Mouse (Mus musculus) CH12.LX (cell line): Measurements from ENCODE around the gene Gm20708. TPM values are rescaled to one million over a fixed set of nuclear protein-coding genes. Genes with fewer than 3 reads are reported as not detected.

ENCODE experiments used
- DNase-seq: peaks from one replicate; pipeline ENCODE4 v3.0.0-alpha.2; 2013; ENCODE audit errors: extremely low read depth
- H3K27ac ChIP-seq: 2 replicates; pipeline ENCODE4 v1.5.1; 2012; ENCODE audit warnings: low read depth, mild to moderate bottlenecking, control low read depth, moderate library complexity; ENCODE audit not compliant: insufficient read depth
- H3K27me3 ChIP-seq: replicated peaks from 2 replicates; pipeline ENCODE3; 2012; ENCODE audit warnings: inconsistent platforms
- H3K36me3 ChIP-seq, 2 experiments: replicated peaks in 1 of 2; 2 replicates each; pipeline versions ENCODE3 to v1.6.1; 2012; ENCODE audit warnings: inconsistent platforms in 1 of 2, low read length in 1 of 2, mild to moderate bottlenecking in 1 of 2, mixed read lengths in 1 of 2, moderate library complexity in 1 of 2; ENCODE audit not compliant: control insufficient read depth in 1 of 2, insufficient read depth in 1 of 2
- H3K4me1 ChIP-seq, 2 experiments: 2 replicates each; pipeline ENCODE4 v1.6.1; 2012; ENCODE audit warnings: inconsistent platforms in 1 of 2, moderate library complexity in 1 of 2; ENCODE audit not compliant: insufficient read depth in 2 of 2, control insufficient read depth in 1 of 2
- H3K4me2 ChIP-seq: 2 replicates; pipeline ENCODE4 v1.6.1; 2012; ENCODE audit warnings: low read depth, mild to moderate bottlenecking, control low read depth; ENCODE audit not compliant: poor library complexity, insufficient read depth, severe bottlenecking
- H3K4me3 ChIP-seq, 3 experiments: fragments of 150-350 bp in 1 of 3; sonication (generic) in 1 of 3; replicated peaks in 1 of 3; 2 replicates each; pipeline versions ENCODE3 to v1.5.1; 2011 to 2012; ENCODE audit warnings: low read depth in 2 of 3, low read length in 2 of 3, mild to moderate bottlenecking in 2 of 3, moderate library complexity in 2 of 3, control low read depth in 1 of 3, improper control_type of control experiment in 1 of 3, inconsistent platforms in 1 of 3, mixed read lengths in 1 of 3; ENCODE audit not compliant: poor library complexity in 1 of 3
- H3K79me2 ChIP-seq: replicated peaks from 2 replicates; pipeline ENCODE4 v1.6.1; 2012; ENCODE audit warnings: mild to moderate bottlenecking, moderate library complexity; ENCODE audit not compliant: control insufficient read depth, poor library complexity, insufficient read depth, severe bottlenecking; ENCODE audit errors: extremely low read depth
- H3K9ac ChIP-seq: 2 replicates; pipeline ENCODE4 v1.6.1; 2012; ENCODE audit warnings: low read depth, mild to moderate bottlenecking, control low read depth, moderate library complexity; ENCODE audit not compliant: insufficient read depth
- H3K9me3 ChIP-seq: replicated peaks from 2 replicates; pipeline ENCODE3; 2012; ENCODE audit warnings: low read length, inconsistent platforms, mixed read lengths
- BHLHE40 ChIP-seq: IDR thresholded peaks from 2 replicates; pipeline ENCODE4 v1.6.1; 2011; ENCODE audit warnings: mild to moderate bottlenecking, low read depth, low read length, improper control_type of control experiment
- CHD1 ChIP-seq: IDR thresholded peaks from 2 replicates; pipeline ENCODE4 v1.6.1; 2012; ENCODE audit warnings: low read depth, low read length, improper control_type of control experiment, inconsistent platforms
- CHD2 ChIP-seq: IDR thresholded peaks from 2 replicates; pipeline ENCODE4 v1.6.1; 2011; ENCODE audit warnings: low read length, improper control_type of control experiment
- CTCF ChIP-seq, 2 experiments: IDR thresholded peaks in 1 of 2; conservative IDR thresholded peaks in 1 of 2; 2 replicates each; pipeline ENCODE4 v1.5.1; 2011 to 2012; ENCODE audit warnings: low read depth in 2 of 2, low read length in 2 of 2, improper control_type of control experiment in 1 of 2, inconsistent platforms in 1 of 2, mild to moderate bottlenecking in 1 of 2, moderate library complexity in 1 of 2
- EP300 ChIP-seq: IDR thresholded peaks from 2 replicates; pipeline ENCODE4 v1.6.1; 2011; ENCODE audit warnings: low read length, improper control_type of control experiment
- ETS1 ChIP-seq: conservative IDR thresholded peaks from 2 replicates; pipeline ENCODE4 v1.6.1; 2012; ENCODE audit warnings: low read depth, mild to moderate bottlenecking, inconsistent platforms, low read length, improper control_type of control experiment, moderate library complexity
- IRF4 ChIP-seq: IDR thresholded peaks from 2 replicates; pipeline ENCODE4 v1.6.1; 2014; ENCODE audit warnings: low read depth, mild to moderate bottlenecking, inconsistent platforms, low read length, improper control_type of control experiment
- KAT2A ChIP-seq: IDR thresholded peaks from 2 replicates; pipeline ENCODE4 v1.6.1; 2012; ENCODE audit warnings: low read length, improper control_type of control experiment, inconsistent platforms; ENCODE audit not compliant: insufficient replicate concordance
- MAFK ChIP-seq: IDR thresholded peaks from 2 replicates; pipeline ENCODE4 v1.6.1; 2011; ENCODE audit warnings: low read length, improper control_type of control experiment; ENCODE audit not compliant: insufficient replicate concordance
- MEF2A ChIP-seq: IDR thresholded peaks from 2 replicates; pipeline ENCODE4 v1.6.1; 2014; ENCODE audit warnings: low read depth, mild to moderate bottlenecking, inconsistent platforms, low read length, improper control_type of control experiment, borderline replicate concordance
- MYC ChIP-seq: IDR thresholded peaks from 2 replicates; pipeline ENCODE4 v1.6.1; 2011; ENCODE audit warnings: low read depth, mild to moderate bottlenecking, improper control_type of control experiment, low read length
- NELFE ChIP-seq: IDR thresholded peaks from 2 replicates; pipeline ENCODE4 v1.6.1; 2011; ENCODE audit warnings: low read depth, low read length, improper control_type of control experiment
- NRF1 ChIP-seq: IDR thresholded peaks from 2 replicates; pipeline ENCODE4 v1.6.1; 2014; ENCODE audit warnings: low read depth, mild to moderate bottlenecking, inconsistent platforms, low read length, improper control_type of control experiment, moderate library complexity
- POLR2A ChIP-seq: IDR thresholded peaks from 2 replicates; pipeline ENCODE4 v1.6.1; 2011; ENCODE audit warnings: low read depth, mild to moderate bottlenecking, improper control_type of control experiment, low read length
- POLR2AphosphoS2 ChIP-seq: IDR thresholded peaks from 2 replicates; pipeline ENCODE4 v1.6.1; 2011; ENCODE audit warnings: low read depth, low read length, improper control_type of control experiment
- RAD21 ChIP-seq: IDR thresholded peaks from 2 replicates; pipeline ENCODE4 v1.6.1; 2011; ENCODE audit warnings: low read depth, mild to moderate bottlenecking, low read length, improper control_type of control experiment, moderate library complexity
- RCOR1 ChIP-seq: conservative IDR thresholded peaks from 2 replicates; pipeline ENCODE4 v1.6.1; 2012; ENCODE audit warnings: low read depth, mild to moderate bottlenecking, inconsistent platforms, low read length, improper control_type of control experiment
- SIN3A ChIP-seq: IDR thresholded peaks from 2 replicates; pipeline ENCODE4 v1.6.1; 2012; ENCODE audit warnings: low read length, improper control_type of control experiment, inconsistent platforms
- SMC3 ChIP-seq: IDR thresholded peaks from 2 replicates; pipeline ENCODE4 v1.6.1; 2011; ENCODE audit warnings: low read depth, low read length, improper control_type of control experiment
- TCF12 ChIP-seq: IDR thresholded peaks from 2 replicates; pipeline ENCODE4 v1.6.1; 2014; ENCODE audit warnings: low read depth, mild to moderate bottlenecking, inconsistent platforms, low read length, improper control_type of control experiment
- UBTF ChIP-seq: IDR thresholded peaks from 2 replicates; pipeline ENCODE4 v1.6.1; 2012; ENCODE audit warnings: low read depth, mild to moderate bottlenecking, inconsistent platforms, low read length, improper control_type of control experiment, moderate library complexity
- USF1 ChIP-seq: IDR thresholded peaks from 2 replicates; pipeline ENCODE4 v1.6.1; 2014; ENCODE audit warnings: low read depth, mild to moderate bottlenecking, inconsistent platforms, low read length, improper control_type of control experiment
- USF2 ChIP-seq: conservative IDR thresholded peaks from 2 replicates; pipeline ENCODE4 v1.6.1; 2011; ENCODE audit warnings: low read depth, low read length, improper control_type of control experiment
- ZC3H11A ChIP-seq: IDR thresholded peaks from 2 replicates; pipeline ENCODE4 v1.6.1; 2012; ENCODE audit warnings: low read depth, mild to moderate bottlenecking, inconsistent platforms, low read length, improper control_type of control experiment
- ZMIZ1 ChIP-seq: IDR thresholded peaks from 2 replicates; pipeline ENCODE4 v1.6.1; 2012; ENCODE audit warnings: low read depth, mild to moderate bottlenecking, inconsistent platforms, low read length, improper control_type of control experiment
- dilution Hi-C: fragments of 300-500 bp; cut with MboI; formaldehyde crosslinking; loops from 2 replicates; pipeline ENCODE4 v1.14.3; 2020; ENCODE audit warnings: low sequenced_read_pairs; ENCODE audit not compliant: extremely low pct_unique_long_range_greater_than_20kb, extremely low pct_ligation_motif_present
- in situ Hi-C: fragments of 300-500 bp; cut with MboI; formaldehyde crosslinking; loops from 3 replicates; pipeline ENCODE4 v1.14.3; 2019; ENCODE audit warnings: low sequenced_read_pairs, low pct_ligation_motif_present, low pct_unique_long_range_greater_than_20kb, mixed read lengths
- polyA plus RNA-seq: library from polyadenylated mRNA; unstranded; fragments of >175 nt; gene quantifications from 2 replicates; pipeline ENCODE4 v1.2.1, GENCODE M21; 2012; ENCODE audit warnings: low read depth; ENCODE audit not compliant: insufficient read length
- total RNA-seq, 2 experiments: library from RNA; depleted of rRNA; stranded (reverse); fragments of 300-350 nt in 1 of 2; fragments of >200 nt in 1 of 2; gene quantifications; 2 replicates each; pipeline ENCODE4 v1.2.3; 2012 to 2014

Gene Gm20708
- total and polyA plus RNA-seq, 3 experiments = 0.50 to 1.0 (median 0.80) TPM

- Histone ChIP-seq H3K4me2 (no peak overlapping the region), H3K4me1 (peaks cover 11 to 22% of the 10 kb centered on the region in 2 experiments), H3K36me3 (peaks cover 0 to 4% of the 10 kb centered on the region in 2 experiments), H3K4me3 (no peak overlapping the region), H3K9me3 (no peaks in the 10 kb centered on the region), H3K27ac (no peak overlapping the region), H3K9ac (no peak overlapping the region), H3K27me3 (peaks cover 31% of the 10 kb centered on the region), H3K79me2 (no peaks in the 10 kb centered on the region)
- TF ChIP-seq SIN3A = no peak
- TF ChIP-seq NELFE = no peak
- no peak for TF ChIP-seq UBTF
- TF ChIP-seq ZC3H11A = no peak
- no peak for TF ChIP-seq ZMIZ1
- no peak for TF ChIP-seq RCOR1
- no peak for TF ChIP-seq CHD2
- TF ChIP-seq SMC3 = no peak
- TF ChIP-seq MYC = no peak
- TF ChIP-seq POLR2AphosphoS2 = no peak
- no peak for TF ChIP-seq USF2
- no peak for TF ChIP-seq BHLHE40
- no peak for TF ChIP-seq USF1
- no peak for TF ChIP-seq EP300
- TF ChIP-seq TCF12 = no peak
- TF ChIP-seq MAFK = no peak
- TF ChIP-seq MEF2A = no peak
- no peak for TF ChIP-seq CTCF (conservative IDR thresholded peaks at IDR 0.05 in 1 of 2, IDR thresholded peaks at IDR 0.05 in 1 of 2; ENCODE audit: low read depth in 2 of 2, low read length in 2 of 2)
- TF ChIP-seq NRF1 = no peak
- TF ChIP-seq KAT2A = no peak
- no peak for DNase-seq
- in situ Hi-C loops (loop anchor here (5.0 to 10.0 kb wide), 2 partner anchors 227 to 350 kb away; no protein-coding TSS in a partner anchor), dilution Hi-C loops (no loop called here)
These were observed 55.3 kb downstream of the Gm20708 start for GRCm38 (mm10) chr11:117864805-117865204.

GRCm38 (mm10) chr11:117865988-117866387 is 56.5 kb downstream of the Gm20708 start:
- TF ChIP-seq SIN3A (no peak), RAD21 (no peak), IRF4 (no peak), SMC3 (no peak), ETS1 (no peak), NELFE (no peak), ZC3H11A (no peak), POLR2A (no peak), MYC (no peak), CHD1 (no peak)
- TF ChIP-seq, all 38 proteins: peak for 0
- Histone ChIP-seq H3K79me2 (no peaks in the 10 kb centered on the region), H3K9me3 (no peaks in the 10 kb centered on the region), H3K4me3 (no peak overlapping the region), H3K4me2 (no peak overlapping the region), H3K36me3 (no peaks in the 10 kb centered on the region), H3K27me3 (peaks cover 37% of the 10 kb centered on the region), H3K27ac (no peak overlapping the region), H3K4me1 (peaks cover 12 to 29% of the 10 kb centered on the region in 2 experiments), H3K9ac (no peak overlapping the region)
- no peak for DNase-seq
- dilution Hi-C loops (no loop called here), in situ Hi-C loops (loop anchor here (5.0 to 10.0 kb wide), 2 partner anchors 226 to 349 kb away; no protein-coding TSS in a partner anchor)
